Mouse (Mus musculus) testis, postnatal 10 days (tissue): ENCODE data around the gene Gm43064.
"Not testable (repeated sequence)": the region's sequence is repeated elsewhere in the genome, so short reads cannot be mapped to it uniquely, and the experiment has no call there.

ENCODE experiments used
- DNase-seq: peaks from one replicate; pipeline ENCODE4 v3.0.0; 2021; ENCODE audit warnings: low spot score

Gm43064 gene

GRCm38 (mm10) chr3:103801631-103802531 lies 7.5 kb upstream of the Gm43064 start:
- DNase-seq: peak; percentile 63

- DNase-seq: no peak
These were observed 6.5 kb upstream of the Gm43064 start for GRCm38 (mm10) chr3:103802861-103803260.

GRCm38 (mm10) chr3:103805671-103806070 lies 3.7 kb upstream of the Gm43064 start:
- DNase-seq: no peak

GRCm38 (mm10) chr3:103809799-103810150 lies 402 bp downstream of the Gm43064 start:
- DNase-seq: no peak

GRCm38 (mm10) chr3:103810967-103811366 lies 1.6 kb downstream of the Gm43064 start:
- DNase-seq: no peak

GRCm38 (mm10) chr3:103827548-103827947 lies 18.2 kb downstream of the Gm43064 start:
- DNase-seq: no peak

- no peak for DNase-seq
These were observed 19.7 kb downstream of the Gm43064 start for GRCm38 (mm10) chr3:103829036-103829435.

- not testable (repeated sequence) for DNase-seq
These were observed 21.3 kb downstream of the Gm43064 start for GRCm38 (mm10) chr3:103830681-103831080.

GRCm38 (mm10) chr3:103831146-103831545 lies 21.8 kb downstream of the Gm43064 start:
- no peak for DNase-seq

- no peak for DNase-seq
These were observed 23.1 kb downstream of the Gm43064 start, which contains the start of gene Bcl2l15 for GRCm38 (mm10) chr3:103832426-103832825. Gene Bcl2l15 (plus strand): TSS chr3:103832601.

- no peak for DNase-seq
These were observed 24.6 kb downstream of the Gm43064 start for GRCm38 (mm10) chr3:103834001-103834400.

- no peak for DNase-seq
These were observed 26.0 kb downstream of the Gm43064 start for GRCm38 (mm10) chr3:103835272-103835950.

- DNase-seq: no peak
These were observed 26.6 kb downstream of the Gm43064 start for GRCm38 (mm10) chr3:103835951-103836310.

GRCm38 (mm10) chr3:103836453-103836852 lies 27.1 kb downstream of the Gm43064 start:
- no peak for DNase-seq

GRCm38 (mm10) chr3:103839711-103840110 lies 30.3 kb downstream of the Gm43064 start:
- DNase-seq: no peak

- DNase-seq: not testable (repeated sequence)
These were observed 30.8 kb downstream of the Gm43064 start for GRCm38 (mm10) chr3:103840195-103840594.

- not testable (repeated sequence) for DNase-seq
These were observed 31.6 kb downstream of the Gm43064 start for GRCm38 (mm10) chr3:103840946-103841345.

- DNase-seq: no peak
These were observed 41.4 kb downstream of the Gm43064 start for GRCm38 (mm10) chr3:103850644-103851363.

- no peak for DNase-seq
These were observed 42.1 kb downstream of the Gm43064 start for GRCm38 (mm10) chr3:103851481-103851880.

GRCm38 (mm10) chr3:103851882-103852281 lies 42.5 kb downstream of the Gm43064 start:
- DNase-seq: no peak

GRCm38 (mm10) chr3:103852565-103853299 lies 43.4 kb downstream of the Gm43064 start:
- peak; percentile 65 for DNase-seq

- no peak for DNase-seq
These were observed 44.4 kb downstream of the Gm43064 start for GRCm38 (mm10) chr3:103853804-103854203.
